8 mouse cellular contexts compared by ENCODE assay signal in the genomic region with DNA sequence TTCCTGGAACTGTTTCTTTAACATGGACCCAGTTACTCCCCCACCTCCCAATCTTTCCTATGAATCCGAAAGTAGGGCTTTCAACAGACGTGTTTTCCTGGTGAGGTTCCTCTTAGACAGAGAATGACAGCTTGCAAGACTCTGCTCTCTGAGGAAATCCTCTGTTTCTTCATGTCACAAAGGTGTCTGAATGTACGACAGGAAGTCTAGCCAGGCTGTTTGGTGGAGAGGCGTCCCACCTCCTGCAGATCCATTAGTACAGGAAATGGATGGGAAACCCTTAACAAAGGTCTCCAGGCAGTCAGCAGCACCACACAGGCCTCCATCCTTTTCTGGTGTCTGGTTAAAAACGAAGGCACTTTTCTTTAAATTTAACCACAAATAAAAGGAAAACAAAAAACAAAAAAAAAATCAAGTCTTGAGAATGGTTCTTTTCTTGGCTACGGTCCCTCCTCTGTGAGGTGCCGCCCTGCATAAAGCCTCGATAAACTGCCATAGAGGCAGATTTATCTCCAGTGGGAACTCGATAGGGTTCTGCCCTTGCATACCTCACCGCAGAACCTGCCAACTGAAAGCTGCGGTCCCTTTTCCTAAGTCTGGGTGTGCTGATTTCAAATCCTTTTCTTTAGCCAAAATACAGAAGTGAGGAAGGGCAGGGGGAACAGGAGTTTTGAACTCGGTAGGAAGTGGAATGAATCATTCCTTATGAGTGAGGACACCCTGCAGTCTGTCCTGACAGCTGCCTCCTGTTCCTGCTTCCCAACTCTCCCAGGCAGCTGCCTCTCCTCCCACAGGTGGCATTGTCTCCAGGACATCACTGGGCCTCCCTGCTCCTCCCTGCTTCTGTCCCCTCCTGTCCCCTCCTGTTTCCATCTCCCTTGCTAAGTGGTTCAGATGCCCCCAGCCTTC. TPM values are rescaled to one million over a fixed set of nuclear protein-coding genes. Genes with fewer than 3 reads are reported as not detected.
A peak's percentile ranks its signal among the peaks of the same experiment; 100 is the strongest.
DNase-seq lines count a peak whose midpoint lies in the region; ATAC-seq and TF ChIP-seq lines count a peak whose summit lies in the region.

No protein-coding gene starts in this region.

- H3K4me1 ChIP-seq in kidney, adult 2 months (ENCODE audit: control insufficient read depth, insufficient read depth, low read length): peaks cover 8% of the 10 kb centered on the region
- peaks cover 3% of the 10 kb centered on the region; the same call in 1 of the 2 replicates for H3K4me1 ChIP-seq in small intestine, adult 2 months (ENCODE audit: control insufficient read depth, insufficient read depth, insufficient read length, low read length)

- no peak for TF ChIP-seq POLR2A in kidney, adult 2 months (IDR thresholded peaks at IDR 0.05; ENCODE audit: low read depth, low read length)
- no peak for TF ChIP-seq POLR2A in small intestine, adult 2 months (IDR thresholded peaks at IDR 0.05; ENCODE audit: low read depth, low read length)

- CTCF ChIA-PET in Patski (lab: Charles Lee): interaction anchor here (0.9 to 2.1 kb wide), 3 partner anchors 10 to 25 kb away, joined by 3 to 4 read pairs (median 4); no protein-coding TSS in a partner anchor

- no peaks in the 10 kb centered on the region for H3K36me3 ChIP-seq in kidney, adult 2 months (ENCODE audit: control insufficient read depth, insufficient read depth, low read length)
- H3K36me3 ChIP-seq in small intestine, adult 2 months (ENCODE audit: control insufficient read depth, insufficient read depth, low read length): no peaks in the 10 kb centered on the region

- in situ Hi-C loops in Patski (cut with MboI; ENCODE audit: low pct_unique_long_range_greater_than_20kb): no loop called here

- peak; percentile 9 for TF ChIP-seq CTCF in Patski (IDR thresholded peaks at IDR 0.05)
- TF ChIP-seq CTCF in kidney, adult 2 months (conservative IDR thresholded peaks at IDR 0.05; ENCODE audit: insufficient read depth, insufficient read length, low read depth, low read length): no peak
- TF ChIP-seq CTCF in small intestine, adult 2 months (IDR thresholded peaks at IDR 0.05; ENCODE audit: extremely low read depth, insufficient read length, insufficient replicate concordance, low read depth, low read length): no peak

- H3K27ac ChIP-seq in kidney, adult 2 months (ENCODE audit: insufficient read depth, low read depth, low read length): peak overlapping the region; percentile 77
- H3K27ac ChIP-seq in small intestine, adult 2 months (ENCODE audit: insufficient read depth, low read depth, low read length): no peak overlapping the region

- H3K4me3 ChIP-seq in kidney, adult 2 months (ENCODE audit: insufficient read depth, low read depth, low read length): peak overlapping the region; percentile 75
- H3K4me3 ChIP-seq in small intestine, adult 2 months (ENCODE audit: low read depth, low read length): peak overlapping the region; percentile 80

- 3% methylated on average over 12 of the region's 12 CpGs for WGBS in kidney, adult 2 months
- WGBS in small intestine, adult 2 months: 4% methylated on average over 12 of the region's 12 CpGs

- no peaks in the 10 kb centered on the region for H3K27me3 ChIP-seq in Patski
- H3K27me3 ChIP-seq in kidney, adult 2 months (replicated peaks; ENCODE audit: control insufficient read depth, insufficient read depth, low read length): no peaks in the 10 kb centered on the region
- no peaks in the 10 kb centered on the region for H3K27me3 ChIP-seq in small intestine, adult 2 months (ENCODE audit: control insufficient read depth, insufficient read depth, low read length)

- POLR2A ChIA-PET in Patski (lab: Charles Lee): no interaction called here

- DNase-seq in embryo, embryonic 10 days (ENCODE audit: low spot score): peak; percentile 30
- no peak for DNase-seq in embryo, embryonic 9.5 days (ENCODE audit: extremely low spot score)
- DNase-seq in Patski (ENCODE audit: low read depth, low spot score): no peak
- peak; percentile 37 to 59 for DNase-seq in heart, adult 18-20 months
- DNase-seq in kidney, adult 2 months: peak; percentile 62
- DNase-seq in lung, postnatal 10 days: peak; percentile 44
- no peak for DNase-seq in gastrocnemius, adult 8-10 months (ENCODE audit: low spot score in 2 of 2)

- no peak for ATAC-seq in Patski

RNA-seq across cellular contexts. Expression of a gene that starts 24.9 kb away (rescaled TPM):
- polyA plus RNA-seq in Patski (2021): 18.8 TPM
- 10 to 100 TPM; 20.7 to 24.1 TPM for total RNA-seq in heart, adult 18-20 months (2021)
- 26.6 and 33.0 TPM in 2 replicates for polyA plus RNA-seq in kidney, adult 2 months (2012; rRNA removed)
- polyA plus RNA-seq in small intestine, adult 2 months (2012; rRNA removed): 8.8 and 10.4 TPM in 2 replicates
- 1 to 10 TPM; 4.9 to 6.7 (median 5.4) TPM for total RNA-seq in gastrocnemius, adult 8-10 months (2022)

RNA-seq across cellular contexts. Expression of a gene that starts 56.4 kb away (rescaled TPM):
- 8.0 TPM for polyA plus RNA-seq in Patski (2021)
- total RNA-seq in heart, adult 18-20 months (2021): 1 to 10 TPM; 1.9 TPM
- 0.26 and 0.50 TPM in 2 replicates for polyA plus RNA-seq in kidney, adult 2 months (2012; rRNA removed)
- 0.03 and 0.19 TPM in 2 replicates for polyA plus RNA-seq in small intestine, adult 2 months (2012; rRNA removed)
- 1 to 10 TPM in 2 of 4 experiments, under 1 TPM in 2; 0.56 to 1.1 (median 0.97) TPM for total RNA-seq in gastrocnemius, adult 8-10 months (2022)

Comparison
In these comparisons a context has a peak if more than half of its experiments do, and no peak if none do; other contexts are left out.
1. DNase-seq: peak in embryo, embryonic 10 days (single experiment), heart, adult 18-20 months (2 of 2), kidney, adult 2 months (single experiment) and lung, postnatal 10 days (single experiment); none in embryo, embryonic 9.5 days (single experiment), Patski (single experiment) and gastrocnemius, adult 8-10 months (0 of 2).